Mouse (Mus musculus) CH12.LX (cell line): ENCODE results near the gene Tanc1. TPM values are rescaled to one million over a fixed set of nuclear protein-coding genes. Genes with fewer than 3 reads are reported as not detected.

Experiments used
- DNase-seq: peaks from one replicate; pipeline ENCODE4 v3.0.0-alpha.2; 2013; ENCODE audit errors: extremely low read depth
- H3K27ac ChIP-seq: 2 replicates; pipeline ENCODE4 v1.5.1; 2012; ENCODE audit warnings: low read depth, mild to moderate bottlenecking, control low read depth, moderate library complexity; ENCODE audit not compliant: insufficient read depth
- H3K27me3 ChIP-seq: replicated peaks from 2 replicates; pipeline ENCODE3; 2012; ENCODE audit warnings: inconsistent platforms
- H3K36me3 ChIP-seq, 2 experiments: replicated peaks in 1 of 2; 2 replicates each; pipeline versions ENCODE3 to v1.6.1; 2012; ENCODE audit warnings: inconsistent platforms in 1 of 2, low read length in 1 of 2, mild to moderate bottlenecking in 1 of 2, mixed read lengths in 1 of 2, moderate library complexity in 1 of 2; ENCODE audit not compliant: control insufficient read depth in 1 of 2, insufficient read depth in 1 of 2
- H3K4me1 ChIP-seq, 2 experiments: 2 replicates each; pipeline ENCODE4 v1.6.1; 2012; ENCODE audit warnings: inconsistent platforms in 1 of 2, moderate library complexity in 1 of 2; ENCODE audit not compliant: insufficient read depth in 2 of 2, control insufficient read depth in 1 of 2
- H3K4me2 ChIP-seq: 2 replicates; pipeline ENCODE4 v1.6.1; 2012; ENCODE audit warnings: low read depth, mild to moderate bottlenecking, control low read depth; ENCODE audit not compliant: poor library complexity, insufficient read depth, severe bottlenecking
- H3K4me3 ChIP-seq, 3 experiments: fragments of 150-350 bp in 1 of 3; sonication (generic) in 1 of 3; replicated peaks in 1 of 3; 2 replicates each; pipeline versions ENCODE3 to v1.5.1; 2011 to 2012; ENCODE audit warnings: low read depth in 2 of 3, low read length in 2 of 3, mild to moderate bottlenecking in 2 of 3, moderate library complexity in 2 of 3, control low read depth in 1 of 3, improper control_type of control experiment in 1 of 3, inconsistent platforms in 1 of 3, mixed read lengths in 1 of 3; ENCODE audit not compliant: poor library complexity in 1 of 3
- H3K79me2 ChIP-seq: replicated peaks from 2 replicates; pipeline ENCODE4 v1.6.1; 2012; ENCODE audit warnings: mild to moderate bottlenecking, moderate library complexity; ENCODE audit not compliant: control insufficient read depth, poor library complexity, insufficient read depth, severe bottlenecking; ENCODE audit errors: extremely low read depth
- H3K9ac ChIP-seq: 2 replicates; pipeline ENCODE4 v1.6.1; 2012; ENCODE audit warnings: low read depth, mild to moderate bottlenecking, control low read depth, moderate library complexity; ENCODE audit not compliant: insufficient read depth
- H3K9me3 ChIP-seq: replicated peaks from 2 replicates; pipeline ENCODE3; 2012; ENCODE audit warnings: low read length, inconsistent platforms, mixed read lengths
- CHD2 ChIP-seq: IDR thresholded peaks from 2 replicates; pipeline ENCODE4 v1.6.1; 2011; ENCODE audit warnings: low read length, improper control_type of control experiment
- CTCF ChIP-seq, 2 experiments: IDR thresholded peaks in 1 of 2; conservative IDR thresholded peaks in 1 of 2; 2 replicates each; pipeline ENCODE4 v1.5.1; 2011 to 2012; ENCODE audit warnings: low read depth in 2 of 2, low read length in 2 of 2, improper control_type of control experiment in 1 of 2, inconsistent platforms in 1 of 2, mild to moderate bottlenecking in 1 of 2, moderate library complexity in 1 of 2
- E2F4 ChIP-seq: IDR thresholded peaks from 2 replicates; pipeline ENCODE4 v1.6.1; 2011; ENCODE audit warnings: low read depth, low read length, improper control_type of control experiment; ENCODE audit not compliant: insufficient replicate concordance
- GABPA ChIP-seq: IDR thresholded peaks from 2 replicates; pipeline ENCODE4 v1.6.1; 2012; ENCODE audit warnings: low read depth, low read length, improper control_type of control experiment, inconsistent platforms; ENCODE audit not compliant: insufficient replicate concordance
- IRF4 ChIP-seq: IDR thresholded peaks from 2 replicates; pipeline ENCODE4 v1.6.1; 2014; ENCODE audit warnings: low read depth, mild to moderate bottlenecking, inconsistent platforms, low read length, improper control_type of control experiment
- JUND ChIP-seq: conservative IDR thresholded peaks from 2 replicates; pipeline ENCODE4 v1.6.1; 2011; ENCODE audit warnings: low read depth, low read length, improper control_type of control experiment
- MAFK ChIP-seq: IDR thresholded peaks from 2 replicates; pipeline ENCODE4 v1.6.1; 2011; ENCODE audit warnings: low read length, improper control_type of control experiment; ENCODE audit not compliant: insufficient replicate concordance
- MAX ChIP-seq: IDR thresholded peaks from 2 replicates; pipeline ENCODE4 v1.6.1; 2011; ENCODE audit warnings: low read length, improper control_type of control experiment
- MEF2A ChIP-seq: IDR thresholded peaks from 2 replicates; pipeline ENCODE4 v1.6.1; 2014; ENCODE audit warnings: low read depth, mild to moderate bottlenecking, inconsistent platforms, low read length, improper control_type of control experiment, borderline replicate concordance
- MYC ChIP-seq: IDR thresholded peaks from 2 replicates; pipeline ENCODE4 v1.6.1; 2011; ENCODE audit warnings: low read depth, mild to moderate bottlenecking, improper control_type of control experiment, low read length
- NELFE ChIP-seq: IDR thresholded peaks from 2 replicates; pipeline ENCODE4 v1.6.1; 2011; ENCODE audit warnings: low read depth, low read length, improper control_type of control experiment
- POLR2AphosphoS2 ChIP-seq: IDR thresholded peaks from 2 replicates; pipeline ENCODE4 v1.6.1; 2011; ENCODE audit warnings: low read depth, low read length, improper control_type of control experiment
- TBP ChIP-seq: conservative IDR thresholded peaks from 2 replicates; pipeline ENCODE4 v1.6.1; 2011; ENCODE audit warnings: low read depth, low read length, improper control_type of control experiment
- USF2 ChIP-seq: conservative IDR thresholded peaks from 2 replicates; pipeline ENCODE4 v1.6.1; 2011; ENCODE audit warnings: low read depth, low read length, improper control_type of control experiment
- ZC3H11A ChIP-seq: IDR thresholded peaks from 2 replicates; pipeline ENCODE4 v1.6.1; 2012; ENCODE audit warnings: low read depth, mild to moderate bottlenecking, inconsistent platforms, low read length, improper control_type of control experiment
- ZMIZ1 ChIP-seq: IDR thresholded peaks from 2 replicates; pipeline ENCODE4 v1.6.1; 2012; ENCODE audit warnings: low read depth, mild to moderate bottlenecking, inconsistent platforms, low read length, improper control_type of control experiment
- ZNF384 ChIP-seq: IDR thresholded peaks from 2 replicates; pipeline ENCODE4 v1.6.1; 2012; ENCODE audit warnings: low read depth, low read length, improper control_type of control experiment, inconsistent platforms
- dilution Hi-C: fragments of 300-500 bp; cut with MboI; formaldehyde crosslinking; loops from 2 replicates; pipeline ENCODE4 v1.14.3; 2020; ENCODE audit warnings: low sequenced_read_pairs; ENCODE audit not compliant: extremely low pct_unique_long_range_greater_than_20kb, extremely low pct_ligation_motif_present
- in situ Hi-C: fragments of 300-500 bp; cut with MboI; formaldehyde crosslinking; loops from 3 replicates; pipeline ENCODE4 v1.14.3; 2019; ENCODE audit warnings: low sequenced_read_pairs, low pct_ligation_motif_present, low pct_unique_long_range_greater_than_20kb, mixed read lengths
- polyA plus RNA-seq: library from polyadenylated mRNA; unstranded; fragments of >175 nt; gene quantifications from 2 replicates; pipeline ENCODE4 v1.2.1, GENCODE M21; 2012; ENCODE audit warnings: low read depth; ENCODE audit not compliant: insufficient read length
- total RNA-seq, 2 experiments: library from RNA; depleted of rRNA; stranded (reverse); fragments of 300-350 nt in 1 of 2; fragments of >200 nt in 1 of 2; gene quantifications; 2 replicates each; pipeline ENCODE4 v1.2.3; 2012 to 2014

The Tanc1 gene
- total and polyA plus RNA-seq, 3 experiments, result 0.08 to 0.21 (median 0.08) TPM

DNA sequence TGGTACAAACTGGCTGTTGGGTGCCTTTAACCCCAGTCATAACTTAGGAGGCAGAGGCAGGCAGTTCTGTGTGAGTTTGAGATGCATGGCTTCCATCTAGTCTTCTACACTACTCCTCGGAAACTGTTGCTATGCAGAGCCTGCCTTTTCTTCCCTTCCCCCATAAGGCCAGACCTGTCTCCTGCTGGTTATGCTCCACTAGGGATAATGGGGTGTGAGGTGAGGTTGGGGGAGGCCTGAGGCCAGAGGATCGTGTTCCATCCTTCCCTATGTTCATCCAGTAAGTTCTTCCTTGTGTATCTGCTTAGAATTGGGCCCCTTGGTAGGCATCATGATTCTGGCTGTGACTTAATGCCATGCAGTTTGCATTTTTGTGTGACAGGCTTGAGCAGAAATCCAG is 193.8 kb downstream of the Tanc1 start:
- Histone ChIP-seq H3K4me2 (no peak overlapping the region), H3K36me3 (no peaks in the 10 kb centered on the region), H3K4me3 (no peak overlapping the region), H3K9me3 (no peaks in the 10 kb centered on the region), H3K4me1 (no peaks in the 10 kb centered on the region), H3K27me3 (no peaks in the 10 kb centered on the region), H3K27ac (no peak overlapping the region), H3K9ac (no peak overlapping the region), H3K79me2 (no peaks in the 10 kb centered on the region)
- no peak for TF ChIP-seq GABPA
- TF ChIP-seq NELFE, result no peak
- TF ChIP-seq IRF4, result no peak
- TF ChIP-seq ZNF384, result no peak
- no peak for TF ChIP-seq ZMIZ1
- TF ChIP-seq POLR2AphosphoS2, result no peak
- no peak for TF ChIP-seq E2F4
- no peak for TF ChIP-seq MAX
- TF ChIP-seq MAFK, result no peak
- in situ Hi-C loops (loop anchor here (10.0 kb wide), 1 partner anchor 629 kb away; no protein-coding TSS in a partner anchor), dilution Hi-C loops (no loop called here)
- no peak for DNase-seq

DNA sequence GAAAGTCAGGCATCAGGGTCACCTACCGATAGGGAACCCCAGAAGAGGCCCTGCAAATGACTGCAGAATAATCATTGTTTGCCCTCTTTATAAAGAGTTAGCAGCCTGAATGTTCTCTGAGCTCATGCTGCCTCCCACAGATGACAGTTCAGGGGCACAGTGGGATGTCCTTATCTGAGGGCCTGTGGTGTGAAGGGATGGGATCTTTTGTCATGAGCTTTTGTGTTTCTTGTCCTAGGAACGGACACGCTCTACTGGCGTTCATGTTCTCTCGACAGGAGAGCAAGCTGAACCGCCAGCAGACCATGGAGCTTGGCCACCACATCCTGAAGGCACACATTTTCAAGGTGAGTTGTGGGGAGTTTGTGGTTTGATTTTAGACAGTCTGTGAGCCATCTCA is 194.2 kb downstream of the Tanc1 start:
- dilution Hi-C loops (no loop called here), in situ Hi-C loops (loop anchor here (10.0 kb wide), 1 partner anchor 629 kb away; no protein-coding TSS in a partner anchor)
- Histone ChIP-seq H3K27ac (no peak overlapping the region), H3K4me2 (no peak overlapping the region), H3K9me3 (no peaks in the 10 kb centered on the region), H3K79me2 (no peaks in the 10 kb centered on the region), H3K4me1 (no peaks in the 10 kb centered on the region), H3K4me3 (no peak overlapping the region), H3K9ac (no peak overlapping the region), H3K27me3 (no peaks in the 10 kb centered on the region), H3K36me3 (no peaks in the 10 kb centered on the region)
- TF ChIP-seq POLR2AphosphoS2, result no peak
- no peak for TF ChIP-seq ZC3H11A
- no peak for TF ChIP-seq MEF2A
- no peak for TF ChIP-seq USF2
- TF ChIP-seq MYC, result no peak
- TF ChIP-seq TBP, result no peak
- no peak for TF ChIP-seq MAFK
- no peak for TF ChIP-seq JUND
- TF ChIP-seq NELFE, result no peak
- no peak for TF ChIP-seq CHD2
- TF ChIP-seq CTCF (conservative IDR thresholded peaks at IDR 0.05 in 1 of 2, IDR thresholded peaks at IDR 0.05 in 1 of 2; ENCODE audit: low read depth in 2 of 2, low read length in 2 of 2), result no peak
- no peak for TF ChIP-seq ZNF384
- DNase-seq, result no peak
